Mouse (Mus musculus): Measurements from ENCODE around the gene Wfdc15b. TPM values are rescaled to one million over a fixed set of nuclear protein-coding genes. Genes with fewer than 3 reads are reported as not detected.
A peak's percentile ranks its signal among the peaks of the same experiment; 100 is the strongest.

Wfdc15b gene
- polyA plus RNA-seq, 1 experiment from 2014 or later, result not detected

GRCm38 (mm10) chr2:164170326-164170725 is 51.1 kb downstream of the Wfdc15b start:
- Histone ChIP-seq H3K27me3 (ENCODE audit: control insufficient read depth, insufficient read depth, low read length) (peaks cover 53% of the 10 kb centered on the region), H3K4me1 (ENCODE audit: control insufficient read depth, insufficient read depth, low read length) (peaks cover 13% of the 10 kb centered on the region), H3K4me2 (ENCODE audit: low read depth, low read length) (peak overlapping the region; percentile 54; the same call in 1 of the 2 replicates), H3K9ac (replicated peaks; ENCODE audit: low read depth, low read length) (no peak overlapping the region), H3K27ac (ENCODE audit: low read depth, low read length) (no peak overlapping the region), H3K9me3 (ENCODE audit: control insufficient read depth, low read length) (no peaks in the 10 kb centered on the region), H3K4me3 (ENCODE audit: low read depth, low read length) (peak overlapping the region; percentile 31), H3K36me3 (ENCODE audit: control insufficient read depth, insufficient read depth, low read length) (no peaks in the 10 kb centered on the region)
- WGBS, result 6% methylated on average over 11 of the region's 11 CpGs
- no peak for ATAC-seq (ENCODE audit: low read depth)

DNA sequence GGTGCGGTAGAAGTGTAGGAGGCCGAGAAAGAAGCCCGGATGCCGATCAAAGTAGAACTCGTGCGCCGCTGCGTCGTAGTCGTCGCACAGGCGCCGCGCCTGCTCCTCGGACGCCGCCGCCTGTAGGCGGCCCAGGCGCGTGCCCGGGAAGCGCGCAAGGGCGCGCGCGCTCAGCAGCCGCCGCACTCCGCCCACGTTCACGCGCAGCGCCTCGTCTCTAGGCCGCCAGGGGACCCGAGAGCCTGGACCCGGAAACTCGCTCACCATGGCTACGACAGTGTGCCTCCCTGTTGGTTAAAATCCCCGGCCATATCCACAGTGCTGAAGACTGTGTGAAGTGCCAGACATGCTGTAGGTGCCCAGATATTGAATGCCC is 52.9 kb downstream of the Wfdc15b start:
- Histone ChIP-seq H3K27me3 (ENCODE audit: control insufficient read depth, insufficient read depth, low read length) (peaks cover 53% of the 10 kb centered on the region), H3K27ac (ENCODE audit: low read depth, low read length) (no peak overlapping the region), H3K36me3 (ENCODE audit: control insufficient read depth, insufficient read depth, low read length) (no peaks in the 10 kb centered on the region), H3K4me3 (ENCODE audit: low read depth, low read length) (peak overlapping the region; percentile 32), H3K4me1 (ENCODE audit: control insufficient read depth, insufficient read depth, low read length) (peaks cover 13% of the 10 kb centered on the region), H3K9ac (replicated peaks; ENCODE audit: low read depth, low read length) (0 out of 2 replicates have a peak overlapping the region, but pooled peaks have one; percentile 11), H3K9me3 (ENCODE audit: control insufficient read depth, low read length) (no peaks in the 10 kb centered on the region), H3K4me2 (ENCODE audit: low read depth, low read length) (peak overlapping the region; percentile 53)
- ATAC-seq (ENCODE audit: low read depth), result peak; percentile 65
- 15% methylated on average over 37 of the region's 42 CpGs for WGBS

DNA sequence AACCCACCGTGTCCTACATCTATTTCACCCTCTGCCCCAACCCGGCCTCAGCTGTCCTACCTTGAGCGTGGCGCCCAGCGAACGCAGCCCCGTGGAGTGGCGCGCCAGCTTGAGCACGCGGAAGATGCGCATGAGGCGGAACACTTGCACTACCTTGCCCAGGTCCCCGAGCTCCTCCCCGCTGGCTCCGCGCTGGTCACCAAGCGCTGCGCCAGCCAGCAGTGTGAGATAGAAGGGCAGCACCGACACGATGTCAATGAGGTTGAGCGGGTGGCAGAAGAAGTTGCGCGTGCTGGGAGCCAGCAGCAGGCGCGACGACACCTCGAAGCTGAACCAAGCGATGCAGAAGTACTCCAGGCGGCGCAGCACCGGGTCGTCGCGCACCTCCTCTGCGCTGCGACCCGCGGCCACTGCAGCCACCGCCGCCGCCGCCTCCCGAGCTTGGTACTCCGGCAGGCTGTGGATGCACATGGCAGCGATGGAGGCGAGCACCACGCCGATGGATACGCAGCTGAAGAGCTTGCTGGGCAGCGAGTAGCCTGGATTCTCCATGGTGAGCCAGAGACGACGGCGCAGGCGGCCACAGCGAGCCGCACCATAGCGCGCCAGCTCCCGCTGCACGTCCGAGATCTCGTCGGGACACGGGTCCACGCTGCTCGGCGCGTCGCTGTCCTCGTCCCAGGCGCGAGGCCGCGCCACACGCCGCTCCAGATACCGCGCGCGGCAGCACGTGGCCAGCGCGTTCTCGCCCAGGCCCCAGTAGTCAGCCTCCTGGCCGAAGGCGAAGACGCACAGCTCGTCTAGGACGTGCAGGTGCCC is 53.5 kb downstream of the Wfdc15b start:
- 10% methylated on average over 84 of the region's 90 CpGs for WGBS

GRCm38 (mm10) chr2:164164941-164165340 is 56.5 kb downstream of the Wfdc15b start:
- no peak overlapping the region for H3K27ac ChIP-seq (ENCODE audit: low read depth, low read length)
- ATAC-seq (ENCODE audit: low read depth), result no peak
- H3K9ac ChIP-seq (replicated peaks; ENCODE audit: low read depth, low read length), result no peak overlapping the region
- peaks cover 7% of the 10 kb centered on the region; the same call in 1 of the 2 replicates for H3K4me1 ChIP-seq (ENCODE audit: control insufficient read depth, insufficient read depth, low read length)
- WGBS, result 88% methylated on average over 5 of the region's 5 CpGs
- H3K27me3 ChIP-seq (ENCODE audit: control insufficient read depth, insufficient read depth, low read length), result peaks cover 37% of the 10 kb centered on the region
- H3K4me3 ChIP-seq (ENCODE audit: low read depth, low read length), result no peak overlapping the region
- H3K36me3 ChIP-seq (ENCODE audit: control insufficient read depth, insufficient read depth, low read length), result no peaks in the 10 kb centered on the region
- H3K4me2 ChIP-seq (ENCODE audit: low read depth, low read length), result no peak overlapping the region
- no peaks in the 10 kb centered on the region for H3K9me3 ChIP-seq (ENCODE audit: control insufficient read depth, low read length)

More for the DNA sequence above, 53.5 kb downstream of the Wfdc15b start:
- H3K4me2 ChIP-seq (ENCODE audit: low read depth, low read length), result peak overlapping the region; percentile 53
- peak overlapping the region; percentile 11; the same call in 1 of the 2 replicates for H3K9ac ChIP-seq (replicated peaks; ENCODE audit: low read depth, low read length)
- peak overlapping the region; percentile 32 for H3K4me3 ChIP-seq (ENCODE audit: low read depth, low read length)
- H3K4me1 ChIP-seq (ENCODE audit: control insufficient read depth, insufficient read depth, low read length), result peaks cover 13% of the 10 kb centered on the region
- H3K27ac ChIP-seq (ENCODE audit: low read depth, low read length), result no peak overlapping the region
- peaks cover 53% of the 10 kb centered on the region for H3K27me3 ChIP-seq (ENCODE audit: control insufficient read depth, insufficient read depth, low read length)
- H3K9me3 ChIP-seq (ENCODE audit: control insufficient read depth, low read length), result no peaks in the 10 kb centered on the region
- ATAC-seq (ENCODE audit: low read depth), result peak; percentile 73
- H3K36me3 ChIP-seq (ENCODE audit: control insufficient read depth, insufficient read depth, low read length), result no peaks in the 10 kb centered on the region

Other genes starting within 250 kb of the Wfdc15b start
- gene Ywhab, start 226.7 kb downstream of the Wfdc15b start, polyA plus RNA-seq (2014; fragmentation: Nextera tagmentation; extraction: Ambion mirVana), result 466 and 481 TPM in 2 replicates
- 2.0 and 2.8 TPM in 2 replicates for gene Pabpc1l, start 196.2 kb downstream of the Wfdc15b start, polyA plus RNA-seq (2014; fragmentation: Nextera tagmentation; extraction: Ambion mirVana)
- 24.7 and 26.3 TPM in 2 replicates for gene Stk4, start 151.3 kb downstream of the Wfdc15b start, polyA plus RNA-seq (2014; fragmentation: Nextera tagmentation; extraction: Ambion mirVana)
- 49.4 and 49.7 TPM in 2 replicates for gene Tomm34, start 150.5 kb downstream of the Wfdc15b start, polyA plus RNA-seq (2014; fragmentation: Nextera tagmentation; extraction: Ambion mirVana)
- 1.1 and 1.7 TPM in 2 replicates for gene Kcns1, start 50.5 kb downstream of the Wfdc15b start, polyA plus RNA-seq (2014; fragmentation: Nextera tagmentation; extraction: Ambion mirVana)
- gene Wfdc5, start 38.9 kb downstream of the Wfdc15b start, polyA plus RNA-seq (2014; fragmentation: Nextera tagmentation; extraction: Ambion mirVana), result not detected in 2 replicates
- not detected in 2 replicates for gene Wfdc12, start 31.1 kb downstream of the Wfdc15b start, polyA plus RNA-seq (2014; fragmentation: Nextera tagmentation; extraction: Ambion mirVana)
- not detected in 2 replicates for gene Wfdc15a, start 21.5 kb downstream of the Wfdc15b start, polyA plus RNA-seq (2014; fragmentation: Nextera tagmentation; extraction: Ambion mirVana)
- gene Svs2, start 16.8 kb upstream of the Wfdc15b start, polyA plus RNA-seq (2014; fragmentation: Nextera tagmentation; extraction: Ambion mirVana), result not detected in 2 replicates
- not detected in 2 replicates for gene Svs3b, start 35.0 kb upstream of the Wfdc15b start, polyA plus RNA-seq (2014; fragmentation: Nextera tagmentation; extraction: Ambion mirVana)
- gene Svs4, start 56.8 kb upstream of the Wfdc15b start, polyA plus RNA-seq (2014; fragmentation: Nextera tagmentation; extraction: Ambion mirVana), result not detected in 2 replicates
- gene Svs3a, start 67.6 kb upstream of the Wfdc15b start, polyA plus RNA-seq (2014; fragmentation: Nextera tagmentation; extraction: Ambion mirVana), result not detected in 2 replicates
- gene Svs6, start 95.1 kb upstream of the Wfdc15b start, polyA plus RNA-seq (2014; fragmentation: Nextera tagmentation; extraction: Ambion mirVana), result not detected in 2 replicates
- not detected in 2 replicates for gene Svs5, start 111.1 kb upstream of the Wfdc15b start, polyA plus RNA-seq (2014; fragmentation: Nextera tagmentation; extraction: Ambion mirVana)
- not detected in 2 replicates for gene Slpi, start 167.4 kb upstream of the Wfdc15b start, polyA plus RNA-seq (2014; fragmentation: Nextera tagmentation; extraction: Ambion mirVana)
- 0.11 and 0.17 TPM in 2 replicates for gene Rbpjl, start 181.5 kb upstream of the Wfdc15b start, polyA plus RNA-seq (2014; fragmentation: Nextera tagmentation; extraction: Ambion mirVana)
- gene Matn4, start 183.5 kb upstream of the Wfdc15b start, polyA plus RNA-seq (2014; fragmentation: Nextera tagmentation; extraction: Ambion mirVana), result 0.36 and 0.82 TPM in 2 replicates
- gene Sdc4, start 222.2 kb upstream of the Wfdc15b start, polyA plus RNA-seq (2014; fragmentation: Nextera tagmentation; extraction: Ambion mirVana), result 3.6 and 7.1 TPM in 2 replicates
- 88.9 and 96.3 TPM in 2 replicates for gene Sys1, start 235.3 kb upstream of the Wfdc15b start, polyA plus RNA-seq (2014; fragmentation: Nextera tagmentation; extraction: Ambion mirVana)
- gene Gm20458, start 239.3 kb upstream of the Wfdc15b start, polyA plus RNA-seq (2014; fragmentation: Nextera tagmentation; extraction: Ambion mirVana), result 3.0 and 3.1 TPM in 2 replicates